Mouse (Mus musculus): ENCODE measurements around the gene Ttll8. TPM values are rescaled to one million over a fixed set of nuclear protein-coding genes. Genes with fewer than 3 reads are reported as not detected.

Gene Ttll8
- polyA plus RNA-seq, 1 experiment = not detected

- H3K4me1 ChIP-seq (ENCODE audit: control insufficient read depth, insufficient read depth, low read length) = peaks cover 30% of the 10 kb centered on the region
- H3K4me3 ChIP-seq (ENCODE audit: insufficient read depth, low read length) = peak overlapping the region; percentile 97
- TF ChIP-seq POLR2A (IDR thresholded peaks at IDR 0.05; ENCODE audit: borderline replicate concordance, low read depth, low read length) (no peak), CTCF (IDR thresholded peaks at IDR 0.05; ENCODE audit: low read depth, low read length) (no peak)
- peak overlapping the region; percentile 97 for H3K27ac ChIP-seq (ENCODE audit: insufficient read depth, low read depth, low read length)
These were observed 90.5 kb downstream of the Ttll8 start for GRCm38 (mm10) chr15:88863695-88864231.

DNA sequence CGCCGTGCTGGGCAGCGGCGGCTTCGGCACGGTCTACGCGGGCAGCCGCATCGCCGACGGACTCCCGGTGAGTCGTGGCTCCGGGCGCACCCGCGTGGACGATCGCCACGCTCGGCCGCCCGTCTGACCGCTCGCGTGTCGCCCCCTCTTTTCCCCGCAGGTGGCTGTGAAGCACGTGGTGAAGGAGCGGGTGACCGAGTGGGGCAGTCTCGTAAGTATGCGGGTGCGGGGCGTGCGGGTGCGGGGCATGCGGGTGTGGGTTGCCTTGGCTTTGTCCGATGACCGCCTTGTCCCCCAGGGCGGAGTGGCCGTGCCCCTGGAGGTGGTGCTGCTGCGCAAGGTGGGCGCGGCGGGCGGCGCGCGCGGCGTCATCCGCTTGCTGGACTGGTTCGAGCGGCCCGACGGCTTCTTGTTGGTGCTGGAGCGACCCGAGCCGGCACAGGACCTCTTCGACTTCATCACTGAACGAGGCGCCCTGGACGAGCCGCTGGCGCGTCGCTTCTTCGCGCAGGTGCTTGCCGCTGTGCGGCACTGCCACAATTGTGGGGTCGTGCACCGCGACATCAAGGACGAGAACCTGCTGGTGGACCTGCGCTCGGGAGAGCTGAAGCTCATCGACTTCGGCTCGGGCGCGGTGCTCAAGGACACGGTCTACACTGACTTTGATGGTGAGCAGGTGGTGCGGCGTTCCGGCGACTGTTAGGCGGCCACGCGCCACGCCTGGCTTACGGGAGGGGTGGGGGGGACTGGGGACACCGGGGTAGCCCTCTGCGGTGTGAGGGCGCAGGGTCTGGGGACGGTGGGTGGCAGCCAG is 91.1 kb downstream of the Ttll8 start:
- peaks cover 27% of the 10 kb centered on the region for H3K4me1 ChIP-seq (ENCODE audit: control insufficient read depth, insufficient read depth, low read length)
- peak overlapping the region; percentile 97 for H3K4me3 ChIP-seq (ENCODE audit: insufficient read depth, low read length)
- peak overlapping the region; percentile 97 for H3K27ac ChIP-seq (ENCODE audit: insufficient read depth, low read depth, low read length)
- TF ChIP-seq CTCF (IDR thresholded peaks at IDR 0.05; ENCODE audit: low read depth, low read length) (no peak), POLR2A (IDR thresholded peaks at IDR 0.05; ENCODE audit: borderline replicate concordance, low read depth, low read length) (no peak)

- TF ChIP-seq CTCF (IDR thresholded peaks at IDR 0.05; ENCODE audit: low read depth, low read length) (no peak), POLR2A (IDR thresholded peaks at IDR 0.05; ENCODE audit: borderline replicate concordance, low read depth, low read length) (peak; percentile 72; the same call in 1 of the 2 replicates)
- peaks cover 21% of the 10 kb centered on the region for H3K4me1 ChIP-seq (ENCODE audit: control insufficient read depth, insufficient read depth, low read length)
- peak within 1 kb of the TSS; percentile 97 for H3K4me3 ChIP-seq (ENCODE audit: insufficient read depth, low read length)
- H3K27ac ChIP-seq (ENCODE audit: insufficient read depth, low read depth, low read length) = peak within 1 kb of the TSS; percentile 97
These were observed 92.2 kb downstream of the Ttll8 start, which contains the start of gene Pim3 for GRCm38 (mm10) chr15:88861772-88862622. Pim3 (plus strand) TSS chr15:88862186.

DNA sequence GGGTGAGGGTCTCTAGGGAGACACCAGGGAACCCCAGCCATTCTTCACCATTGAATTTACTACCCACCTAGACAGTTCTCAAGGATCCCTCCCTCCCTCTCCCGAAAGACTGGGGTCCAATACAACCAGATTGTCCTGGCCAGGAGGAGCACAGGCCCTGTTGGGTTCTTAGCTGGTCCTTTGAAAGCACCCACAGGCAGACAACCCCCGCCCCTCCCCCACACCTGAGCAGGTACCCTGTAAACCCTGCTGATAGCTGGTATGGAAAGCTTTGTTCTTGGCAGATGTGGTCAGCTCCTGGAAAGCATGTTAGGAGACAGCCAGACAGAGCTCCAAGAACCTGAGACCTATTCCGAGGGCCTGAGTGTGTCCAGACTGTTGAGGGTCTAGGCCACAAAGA is 93.4 kb downstream of the Ttll8 start:
- no peak overlapping the region for H3K4me3 ChIP-seq (ENCODE audit: insufficient read depth, low read length)
- TF ChIP-seq POLR2A (IDR thresholded peaks at IDR 0.05; ENCODE audit: borderline replicate concordance, low read depth, low read length) = no peak
- TF ChIP-seq CTCF (IDR thresholded peaks at IDR 0.05; ENCODE audit: low read depth, low read length) = no peak
- no peak overlapping the region for H3K27ac ChIP-seq (ENCODE audit: insufficient read depth, low read depth, low read length)
- peaks cover 24% of the 10 kb centered on the region for H3K4me1 ChIP-seq (ENCODE audit: control insufficient read depth, insufficient read depth, low read length)

GRCm38 (mm10) chr15:88859206-88859970 is 94.8 kb downstream of the Ttll8 start:
- TF ChIP-seq POLR2A (IDR thresholded peaks at IDR 0.05; ENCODE audit: borderline replicate concordance, low read depth, low read length) = no peak
- no peak for TF ChIP-seq CTCF (IDR thresholded peaks at IDR 0.05; ENCODE audit: low read depth, low read length)
- H3K4me3 ChIP-seq (ENCODE audit: insufficient read depth, low read length) = no peak overlapping the region
- peaks cover 27% of the 10 kb centered on the region for H3K4me1 ChIP-seq (ENCODE audit: control insufficient read depth, insufficient read depth, low read length)
- H3K27ac ChIP-seq (ENCODE audit: insufficient read depth, low read depth, low read length) = no peak overlapping the region

GRCm38 (mm10) chr15:88858707-88859106 is 95.5 kb downstream of the Ttll8 start:
- no peak overlapping the region for H3K27ac ChIP-seq (ENCODE audit: insufficient read depth, low read depth, low read length)
- H3K4me3 ChIP-seq (ENCODE audit: insufficient read depth, low read length) = no peak overlapping the region
- peaks cover 29% of the 10 kb centered on the region for H3K4me1 ChIP-seq (ENCODE audit: control insufficient read depth, insufficient read depth, low read length)
- no peak for TF ChIP-seq POLR2A (IDR thresholded peaks at IDR 0.05; ENCODE audit: borderline replicate concordance, low read depth, low read length)
- TF ChIP-seq CTCF (IDR thresholded peaks at IDR 0.05; ENCODE audit: low read depth, low read length) = no peak

- no peak for TF ChIP-seq CTCF (IDR thresholded peaks at IDR 0.05; ENCODE audit: low read depth, low read length)
- no peak for TF ChIP-seq POLR2A (IDR thresholded peaks at IDR 0.05; ENCODE audit: borderline replicate concordance, low read depth, low read length)
- H3K4me1 ChIP-seq (ENCODE audit: control insufficient read depth, insufficient read depth, low read length) = peaks cover 29% of the 10 kb centered on the region
- no peak overlapping the region for H3K4me3 ChIP-seq (ENCODE audit: insufficient read depth, low read length)
- no peak overlapping the region for H3K27ac ChIP-seq (ENCODE audit: insufficient read depth, low read depth, low read length)
These were observed 96.1 kb downstream of the Ttll8 start for GRCm38 (mm10) chr15:88858141-88858541.

GRCm38 (mm10) chr15:88857361-88857760 is 96.9 kb downstream of the Ttll8 start:
- no peak for TF ChIP-seq CTCF (IDR thresholded peaks at IDR 0.05; ENCODE audit: low read depth, low read length)
- TF ChIP-seq POLR2A (IDR thresholded peaks at IDR 0.05; ENCODE audit: borderline replicate concordance, low read depth, low read length) = no peak
- no peak overlapping the region for H3K27ac ChIP-seq (ENCODE audit: insufficient read depth, low read depth, low read length)
- H3K4me3 ChIP-seq (ENCODE audit: insufficient read depth, low read length) = no peak overlapping the region

GRCm38 (mm10) chr15:88856613-88857012 is 97.6 kb downstream of the Ttll8 start:
- no peak for TF ChIP-seq CTCF (IDR thresholded peaks at IDR 0.05; ENCODE audit: low read depth, low read length)
- no peak for TF ChIP-seq POLR2A (IDR thresholded peaks at IDR 0.05; ENCODE audit: borderline replicate concordance, low read depth, low read length)
- Histone ChIP-seq H3K27ac (ENCODE audit: insufficient read depth, low read depth, low read length) (no peak overlapping the region), H3K4me3 (ENCODE audit: insufficient read depth, low read length) (no peak overlapping the region), H3K4me1 (ENCODE audit: control insufficient read depth, insufficient read depth, low read length) (peaks cover 29% of the 10 kb centered on the region)

More at GRCm38 (mm10) chr15:88857361-88857760, 96.9 kb downstream of the Ttll8 start:
- H3K4me1 ChIP-seq (ENCODE audit: control insufficient read depth, insufficient read depth, low read length) = peaks cover 29% of the 10 kb centered on the region
